Mouse (Mus musculus) cerebellum, adult 18-20 months (tissue): ENCODE measurements around the gene Ppp1r9a.

Experiments
- DNase-seq, 2 experiments: peaks; one replicate each; pipeline ENCODE4 v3.0.0; 2021

The Ppp1r9a gene

GRCm38 (mm10) chr6:5110715-5111048, 208.0 kb downstream of the Ppp1r9a start:
- DNase-seq: no peak

- no peak for DNase-seq
Measured at GRCm38 (mm10) chr6:5113103-5113502, 210.4 kb downstream of the Ppp1r9a start.

GRCm38 (mm10) chr6:5113734-5114133, 211.0 kb downstream of the Ppp1r9a start:
- no peak for DNase-seq

GRCm38 (mm10) chr6:5114857-5115256, 212.1 kb downstream of the Ppp1r9a start:
- DNase-seq: no peak

GRCm38 (mm10) chr6:5119181-5119910, 216.6 kb downstream of the Ppp1r9a start:
- DNase-seq: no peak

- no peak for DNase-seq
Measured at GRCm38 (mm10) chr6:5120229-5120628, 217.5 kb downstream of the Ppp1r9a start.

GRCm38 (mm10) chr6:5129364-5130093, 226.8 kb downstream of the Ppp1r9a start:
- no peak for DNase-seq

- no peak for DNase-seq
Measured at GRCm38 (mm10) chr6:5134986-5135385, 232.3 kb downstream of the Ppp1r9a start.

- DNase-seq: no peak
Measured at GRCm38 (mm10) chr6:5136046-5136445, 233.3 kb downstream of the Ppp1r9a start.

GRCm38 (mm10) chr6:5138875-5139631, 236.3 kb downstream of the Ppp1r9a start:
- DNase-seq: no peak

- no peak for DNase-seq
Measured at GRCm38 (mm10) chr6:5139666-5140065, 236.9 kb downstream of the Ppp1r9a start.

- no peak for DNase-seq
Measured at GRCm38 (mm10) chr6:5147488-5148142, 244.9 kb downstream of the Ppp1r9a start.

- no peak for DNase-seq
Measured at GRCm38 (mm10) chr6:5149941-5150340, 247.2 kb downstream of the Ppp1r9a start.

GRCm38 (mm10) chr6:5151171-5151570, 248.5 kb downstream of the Ppp1r9a start:
- no peak for DNase-seq

GRCm38 (mm10) chr6:5152185-5152584, 249.5 kb downstream of the Ppp1r9a start:
- no peak for DNase-seq

GRCm38 (mm10) chr6:5154786-5155185, 252.1 kb downstream of the Ppp1r9a start:
- DNase-seq: no peak

GRCm38 (mm10) chr6:5155313-5155927, 252.7 kb downstream of the Ppp1r9a start:
- DNase-seq: no peak

GRCm38 (mm10) chr6:5156541-5157425, 254.1 kb downstream of the Ppp1r9a start:
- no peak for DNase-seq

- no peak for DNase-seq
Measured at GRCm38 (mm10) chr6:5159385-5159791, 256.7 kb downstream of the Ppp1r9a start.

GRCm38 (mm10) chr6:5162052-5162451, 259.3 kb downstream of the Ppp1r9a start:
- DNase-seq: no peak

- no peak for DNase-seq
Measured at GRCm38 (mm10) chr6:5163507-5164144, 260.9 kb downstream of the Ppp1r9a start.
